Comparison of ENCODE assay signal across 19 mouse cellular contexts in the genomic region with DNA sequence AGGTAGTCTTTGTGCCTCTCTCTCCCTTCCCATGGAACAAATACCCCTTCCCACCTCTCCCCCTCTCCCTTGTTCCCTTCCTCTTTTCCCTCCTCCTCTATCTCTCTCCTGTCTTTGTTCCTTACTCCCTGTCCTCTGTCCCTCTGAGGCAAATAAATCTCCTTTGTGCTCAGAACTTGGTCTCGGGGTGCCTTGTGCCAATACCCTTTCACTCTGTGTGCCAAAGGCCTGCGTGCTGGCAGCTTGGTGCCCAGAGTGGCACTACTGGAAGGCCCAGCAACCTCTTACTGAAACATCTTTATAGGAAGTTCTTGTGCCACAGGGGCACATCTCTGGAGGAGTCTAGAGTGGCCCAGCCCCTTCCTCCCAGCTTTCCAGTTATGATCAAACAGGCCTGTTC. TPM values are rescaled to one million over a fixed set of nuclear protein-coding genes. Genes with fewer than 3 reads are reported as not detected.
"Had no signal": no experiment of that assay in that cellular context is flagged by ENCODE, and none has a peak within 500 bp of the region (broad histone marks: within the 10 kb centered on the region; RNA-seq: fewer than 3 reads in every experiment).

No protein-coding gene starts in this region.

- H3K4me2 ChIP-seq: lung, embryonic 14.5 days; midbrain, embryonic 15.5 days; neural tube, embryonic 13.5 days; neural tube, embryonic 15.5 days had no signal

- H3K4me1 ChIP-seq: midbrain, embryonic 10.5 days; midbrain, embryonic 15.5 days; neural tube, embryonic 13.5 days; neural tube, embryonic 15.5 days had no signal

- H3K4me3 ChIP-seq: midbrain, embryonic 10.5 days; midbrain, embryonic 15.5 days; myocyte; neural tube, embryonic 13.5 days; neural tube, embryonic 15.5 days had no signal

- H3K27ac ChIP-seq: liver, embryonic 14.5 days; midbrain, embryonic 10.5 days; midbrain, embryonic 15.5 days; neural tube, embryonic 13.5 days; neural tube, embryonic 15.5 days had no signal

- H3K9ac ChIP-seq: liver, embryonic 14.5 days; lung, embryonic 14.5 days; midbrain, embryonic 15.5 days; neural tube, embryonic 13.5 days; neural tube, embryonic 15.5 days had no signal

- H3K27me3 ChIP-seq: midbrain, embryonic 15.5 days; neural tube, embryonic 13.5 days; neural tube, embryonic 15.5 days had no signal

- H3K9me3 ChIP-seq: midbrain, embryonic 10.5 days; midbrain, embryonic 15.5 days; neural tube, embryonic 13.5 days; neural tube, embryonic 15.5 days had no signal

- DNase-seq: lung, adult 18-20 months; lung, embryonic 14.5 days; lung, postnatal 10 days; lung, postnatal 4 days; retina, postnatal 1 day; right cerebral cortex, adult 18-20 months; right cerebral cortex, postnatal 25 days; right cerebral cortex, postnatal 4 days; spleen, adult 18-20 months; thymus, adult 18-20 months; thymus, postnatal 25 days; thymus, postnatal 4 days had no signal

- H3K36me3 ChIP-seq: midbrain, embryonic 10.5 days; midbrain, embryonic 15.5 days; neural tube, embryonic 13.5 days; neural tube, embryonic 15.5 days had no signal

- ATAC-seq: midbrain, embryonic 15.5 days had no signal

RNA-seq across cellular contexts. Expression of a gene that starts 24.0 kb away (rescaled TPM):
- polyA plus RNA-seq: lung, embryonic 14.5 days; midbrain, embryonic 10.5 days; neural tube, embryonic 11.5 days had no signal
